Mouse (Mus musculus) c-Kit-positive CD71-positive TER-119-negative erythroid progenitor cells, embryonic 14.5 days (primary cell): ENCODE results near the gene Dct.

Experiments
- DNase-seq: peaks from one replicate; pipeline ENCODE4 v3.0.0-alpha.2; 2013; ENCODE audit warnings: low read depth

The Dct gene

DNA sequence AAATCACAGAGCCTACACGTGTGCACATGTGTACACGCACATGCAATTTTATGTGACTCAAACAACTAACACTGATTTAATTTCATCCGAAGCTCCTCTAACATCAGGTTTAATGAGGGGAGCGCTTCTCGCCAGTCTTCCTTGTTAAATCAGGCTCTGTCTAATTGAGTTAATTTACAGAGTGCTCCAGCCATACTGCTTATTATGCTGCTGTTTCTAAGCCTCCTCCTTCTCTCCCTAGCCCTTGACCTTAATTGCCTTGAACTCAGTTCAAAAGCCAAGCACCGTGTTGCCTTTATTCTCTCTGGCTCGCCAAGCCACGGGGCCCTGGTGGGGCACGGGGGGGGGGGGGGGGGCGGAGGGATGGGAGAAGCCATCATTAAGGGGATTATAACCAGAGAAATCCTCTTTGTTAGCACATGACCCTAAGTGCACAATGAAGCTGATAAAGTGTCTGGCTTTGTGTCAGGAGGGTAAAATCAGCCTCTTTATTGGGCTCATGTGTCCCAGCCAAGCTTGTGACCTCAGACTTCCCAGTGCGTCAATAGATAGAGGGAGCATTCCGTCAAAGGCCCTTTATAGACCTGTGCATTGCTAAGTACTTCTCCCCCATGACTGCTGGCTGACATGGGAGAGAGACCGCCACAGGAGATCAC, at the start of gene Dct:
Dct (minus strand) TSS at position 270 of the 656 bp plus-strand sequence.
- DNase-seq: no peak

DNA sequence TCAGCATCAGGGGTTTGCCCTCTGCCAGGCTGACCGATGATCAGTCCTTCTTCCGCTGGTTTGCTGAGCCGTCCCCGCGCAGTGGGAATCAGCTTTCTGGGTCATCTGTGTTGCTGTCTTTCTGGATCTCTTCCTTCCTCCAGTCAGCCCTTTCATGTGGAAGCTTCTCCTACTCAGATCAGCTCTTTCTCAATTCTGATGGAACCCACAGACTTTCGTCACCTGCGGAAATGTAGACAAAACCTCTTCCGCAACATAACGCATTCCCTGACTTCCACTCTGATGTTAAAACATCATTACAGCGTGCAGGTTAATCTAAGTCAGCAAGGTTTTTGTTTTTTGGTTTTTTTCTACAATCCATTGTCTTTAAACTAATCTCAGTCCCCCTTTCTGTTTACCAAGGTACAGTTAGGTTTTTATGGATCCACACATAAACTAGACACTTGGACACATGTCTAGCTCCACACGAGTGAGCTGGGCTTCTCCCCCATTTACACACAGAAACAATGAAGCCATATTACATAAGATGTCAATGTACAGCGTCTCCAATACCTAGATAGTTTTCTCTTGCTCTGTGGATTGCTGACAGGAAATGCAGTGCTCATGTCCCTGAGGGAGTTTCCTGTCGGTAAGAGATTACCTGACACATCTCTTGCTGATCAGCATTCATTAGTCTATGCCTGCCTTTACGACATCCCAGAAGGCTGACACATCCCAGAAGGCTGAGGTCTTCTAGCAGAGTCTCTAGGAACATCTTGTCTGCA, 49.4 kb upstream of the Dct start:
- no peak for DNase-seq

DNA sequence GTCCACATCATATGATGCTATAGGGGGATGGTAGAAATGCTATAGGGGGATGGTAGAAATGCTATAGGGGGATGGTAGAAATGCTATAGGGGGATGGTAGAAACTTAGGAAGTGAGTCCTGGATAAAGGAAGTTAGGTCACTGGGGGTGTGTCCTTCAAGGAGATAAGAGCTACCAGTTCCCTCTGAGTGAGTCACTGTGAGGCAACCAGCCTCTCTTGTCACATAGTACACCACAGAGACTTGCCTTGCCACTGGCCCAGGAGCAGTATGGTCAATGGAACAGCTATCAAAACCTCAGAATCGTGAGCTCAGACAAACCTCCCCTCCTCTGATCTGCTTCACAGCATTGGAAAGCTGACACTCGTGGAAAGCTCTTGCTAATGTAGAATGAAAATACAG, 46.2 kb upstream of the Dct start:
- no peak for DNase-seq

DNA sequence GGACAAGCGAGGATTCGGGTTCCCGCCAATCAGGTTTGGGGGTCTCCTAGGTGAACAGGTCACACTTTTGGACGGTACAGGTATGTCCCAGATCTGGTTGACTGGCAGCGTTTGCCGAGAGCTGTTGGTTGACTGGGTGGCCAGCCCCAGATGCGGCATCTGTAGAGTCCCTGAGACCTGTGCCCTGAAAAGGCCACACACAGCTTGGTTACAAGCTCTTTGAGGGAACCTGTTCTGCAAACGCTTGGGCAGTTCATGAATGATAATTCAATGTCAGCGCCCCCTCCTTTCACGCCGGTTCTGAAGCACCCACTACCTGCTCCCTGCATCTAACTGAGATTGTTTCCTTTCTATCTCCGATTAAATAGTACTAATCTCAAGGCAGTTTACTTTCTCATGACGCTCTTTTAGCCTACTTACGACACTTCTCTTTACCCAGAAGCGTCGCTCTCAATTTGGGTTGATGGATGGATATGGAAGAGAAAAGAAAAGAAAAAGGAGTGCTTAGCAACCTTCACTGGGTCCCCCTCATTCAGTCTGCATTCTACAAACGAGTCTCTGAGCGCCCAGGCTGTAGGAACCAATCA, 37.9 kb upstream of the Dct start:
- DNase-seq: peak; percentile 8

- DNase-seq: peak; percentile 69
These were observed 37.3 kb upstream of the Dct start for GRCm38 (mm10) chr14:118089215-118089805.

- DNase-seq: peak; percentile 53
These were observed 36.6 kb upstream of the Dct start for GRCm38 (mm10) chr14:118088437-118089207.

GRCm38 (mm10) chr14:118086271-118087035, 34.4 kb upstream of the Dct start:
- no peak for DNase-seq

DNA sequence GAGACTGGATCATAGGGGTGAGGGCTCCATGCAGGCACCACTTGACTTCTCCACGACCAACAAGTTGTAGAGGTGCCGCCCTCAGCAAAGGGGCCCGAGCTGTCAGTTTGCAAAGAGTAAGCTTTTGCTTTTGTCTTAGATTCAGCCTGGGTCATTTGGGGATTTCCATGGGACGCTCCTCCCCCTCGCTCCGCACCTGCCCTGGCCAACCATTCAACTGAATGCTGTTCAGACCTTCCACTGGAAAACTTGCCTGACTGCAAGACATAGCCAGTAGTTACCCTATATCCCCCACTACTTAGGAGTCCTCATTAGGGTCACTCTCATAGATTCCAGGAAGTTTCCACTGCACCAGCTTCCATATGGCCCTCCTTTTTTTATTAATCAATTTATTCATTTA, 31.8 kb upstream of the Dct start:
- DNase-seq: no peak

DNA sequence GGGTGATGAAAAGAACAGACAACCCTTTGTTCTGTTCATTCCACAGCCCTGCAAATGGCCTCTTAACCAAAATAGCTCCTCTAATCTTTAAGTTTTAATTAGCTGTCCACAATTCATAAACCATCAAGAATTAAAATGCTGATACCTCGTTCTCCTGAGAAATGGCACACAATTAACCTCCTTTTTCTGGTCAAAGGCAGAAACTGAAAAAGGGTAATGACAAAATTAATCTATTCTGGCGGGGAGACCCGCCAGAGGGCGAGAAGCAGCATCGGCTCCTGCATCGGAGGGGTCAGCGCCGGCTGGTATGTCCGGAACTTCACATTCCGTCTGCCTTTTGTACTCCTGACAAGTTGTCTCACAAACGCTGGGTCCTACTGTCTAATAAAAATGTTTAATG, 28.6 kb upstream of the Dct start:
- DNase-seq: no peak

DNA sequence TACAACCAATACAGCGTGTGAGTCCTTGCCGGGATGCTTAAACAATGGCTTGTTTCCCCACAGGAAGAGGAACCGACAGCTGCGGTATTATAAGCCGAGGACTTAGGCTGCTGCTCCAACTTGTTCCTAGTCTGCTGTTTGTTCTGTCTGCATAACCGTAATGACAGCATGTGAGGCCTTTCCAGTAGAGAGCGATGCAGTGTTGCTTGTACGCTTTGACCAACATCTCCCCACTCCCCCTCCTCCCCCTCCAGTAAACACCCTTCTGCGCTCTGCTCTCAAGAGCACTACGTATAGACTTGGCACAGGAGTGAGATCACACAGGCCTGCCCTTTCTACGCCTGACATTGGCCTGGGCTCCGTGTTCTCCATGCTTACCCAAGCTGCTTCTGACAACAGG, 18.1 kb upstream of the Dct start:
- no peak for DNase-seq

DNA sequence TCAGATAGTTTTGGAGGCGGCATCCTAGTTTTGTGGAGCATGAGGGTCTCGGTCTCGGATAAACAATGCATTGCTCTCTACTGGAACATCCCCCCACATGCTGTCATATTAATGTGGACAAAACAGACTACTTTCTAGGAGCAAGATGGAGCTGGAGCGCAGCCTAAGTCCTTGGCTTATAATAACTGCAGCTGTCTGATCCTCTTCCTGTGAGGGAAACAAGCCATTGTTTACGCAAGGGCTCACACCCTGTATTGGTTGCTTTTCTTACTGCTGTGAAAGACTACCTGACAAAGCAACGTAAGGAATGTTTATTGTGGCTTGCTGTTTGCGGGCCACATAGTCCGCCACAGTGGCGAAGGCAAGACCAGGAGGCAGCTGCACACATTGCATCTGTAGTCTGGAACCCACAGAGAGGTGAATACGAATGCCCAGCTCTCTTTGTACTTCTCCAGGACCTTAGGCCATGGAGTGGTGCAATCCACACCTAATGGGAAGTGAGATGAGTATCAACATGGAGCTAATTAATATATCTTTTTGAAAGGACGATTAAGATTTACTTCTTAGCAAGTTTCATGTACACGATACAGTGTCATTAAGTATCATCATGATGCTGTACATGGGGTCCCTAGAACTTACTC, 17.5 kb upstream of the Dct start:
- no peak for DNase-seq

DNA sequence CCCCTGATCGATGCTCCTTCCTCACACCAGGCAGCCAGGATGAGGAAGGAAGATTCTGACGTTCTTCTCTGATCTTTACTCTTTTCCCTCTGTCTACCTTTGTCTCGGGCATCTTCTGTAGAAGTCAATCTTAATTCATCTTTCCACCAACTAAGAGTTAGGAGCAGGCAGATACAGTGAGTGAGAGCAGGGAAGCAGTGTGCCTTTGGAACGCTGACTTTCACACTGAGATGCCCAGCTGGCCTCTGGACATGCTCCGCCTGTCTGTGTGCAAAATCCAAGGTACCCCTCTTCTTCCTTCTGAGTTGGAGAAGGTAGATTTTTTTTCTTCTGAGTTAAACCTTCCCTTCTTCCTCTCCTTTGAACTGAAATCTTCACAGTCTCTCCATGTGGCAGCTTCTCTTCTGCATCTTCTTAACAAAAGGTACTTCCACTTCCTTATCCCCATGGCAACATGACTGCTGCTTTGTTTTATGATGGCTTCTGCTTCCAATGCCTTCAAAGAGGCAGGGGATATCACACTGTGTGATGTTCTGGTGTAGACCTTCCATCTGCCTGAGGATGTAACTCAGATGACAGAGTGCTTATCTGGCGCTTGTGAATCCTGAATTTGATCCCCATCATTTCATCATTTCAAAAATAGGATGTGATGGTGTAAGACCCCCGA, 9.9 kb upstream of the Dct start:
- no peak for DNase-seq

DNA sequence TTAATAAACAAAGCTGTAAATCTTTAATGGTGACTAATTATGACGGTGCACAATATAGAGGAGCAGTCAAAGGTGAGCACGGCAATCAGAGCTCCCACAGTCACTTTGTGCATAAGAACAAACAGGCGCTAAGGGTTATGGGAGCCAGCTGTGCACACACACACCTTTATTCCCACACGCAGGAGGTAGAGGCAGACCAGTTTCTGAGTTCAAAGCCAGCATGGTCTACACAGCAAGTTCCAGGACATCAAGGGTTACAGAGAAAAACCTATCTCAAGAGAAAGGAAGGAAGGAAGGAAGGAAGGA, 6.5 kb upstream of the Dct start:
- DNase-seq: no peak

DNA sequence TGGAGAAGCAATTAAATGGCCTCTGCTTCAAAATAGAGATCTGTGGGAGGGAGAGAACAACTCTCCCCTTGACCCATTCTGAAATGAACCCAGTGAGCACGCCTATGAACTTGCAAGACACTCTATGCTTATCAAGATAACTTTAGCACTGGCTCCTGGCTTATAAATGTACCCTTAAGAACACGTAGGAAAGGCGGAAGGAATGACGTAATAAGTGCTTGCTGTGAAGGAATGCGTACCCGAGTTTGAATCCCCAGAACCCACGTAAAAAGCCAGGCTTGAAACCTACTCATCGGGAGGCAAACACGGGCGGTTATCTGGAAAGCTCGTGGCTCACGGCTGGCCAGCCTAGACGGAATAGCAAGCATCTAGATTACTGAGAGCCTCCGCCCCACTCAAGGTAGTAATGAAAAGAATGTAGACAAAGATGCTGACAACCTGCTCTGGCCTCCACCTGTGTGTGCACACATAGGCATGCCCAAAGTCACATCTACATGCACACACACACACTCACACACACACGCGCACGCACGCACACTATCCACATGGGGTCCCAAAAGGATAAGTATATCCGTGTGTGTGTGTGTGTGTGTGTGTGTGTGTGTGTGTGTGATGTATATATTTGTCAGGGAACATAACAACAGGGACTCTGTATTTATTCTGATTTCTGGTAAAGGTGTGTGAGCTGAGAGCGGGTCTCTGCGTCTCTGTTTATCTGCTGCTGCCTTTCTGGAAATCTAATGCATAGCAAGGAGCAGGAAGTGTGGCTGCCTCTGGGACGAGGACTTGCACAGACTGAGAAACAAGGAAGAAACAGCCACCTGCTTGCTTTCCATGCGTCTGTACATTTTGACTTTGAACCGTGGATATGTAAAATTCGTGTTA, 5.9 kb upstream of the Dct start:
- DNase-seq: no peak

DNA sequence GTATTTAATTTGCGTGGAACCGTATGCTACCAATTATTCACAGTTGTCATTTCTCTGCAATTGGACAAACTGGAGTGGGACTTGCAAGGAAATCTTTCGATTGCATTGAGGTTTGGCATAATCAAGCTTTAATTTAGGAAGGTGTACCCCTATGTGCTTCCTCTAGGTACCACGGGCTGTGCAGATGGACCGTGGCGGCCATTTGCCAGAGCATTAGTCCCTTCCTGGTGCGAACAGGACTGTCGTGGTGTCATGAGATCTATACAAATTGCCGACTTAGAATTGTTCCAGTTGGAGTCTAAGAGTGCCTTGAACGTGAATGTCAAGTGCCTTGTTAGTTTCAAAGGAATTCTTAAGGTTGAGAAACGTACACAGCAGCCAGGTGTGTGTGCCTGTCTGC, 726 bp upstream of the Dct start:
- DNase-seq: no peak

GRCm38 (mm10) chr14:118051396-118051795, 648 bp downstream of the Dct start:
- no peak for DNase-seq

DNA sequence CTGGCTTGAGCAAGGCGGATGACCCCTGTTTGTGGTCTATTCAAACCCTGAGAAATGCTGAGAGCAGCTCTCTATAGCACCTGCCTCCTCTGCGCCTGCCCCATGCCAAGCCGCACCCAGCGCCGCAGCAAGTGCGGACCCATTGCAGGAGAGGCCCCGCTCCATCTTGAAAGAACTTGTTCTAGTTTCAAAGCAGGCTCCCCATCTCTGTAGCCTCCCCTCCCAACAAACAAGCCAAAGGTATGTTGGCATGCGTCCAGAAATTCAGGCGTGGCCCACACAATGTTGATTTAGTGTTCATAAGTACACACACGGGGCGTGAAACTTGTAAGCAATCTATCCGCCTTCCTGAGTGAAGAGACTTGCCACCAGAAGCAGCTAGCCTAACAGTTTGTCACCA, 1.1 kb downstream of the Dct start:
- DNase-seq: no peak

GRCm38 (mm10) chr14:118050431-118050830, 1.6 kb downstream of the Dct start:
- DNase-seq: no peak

DNA sequence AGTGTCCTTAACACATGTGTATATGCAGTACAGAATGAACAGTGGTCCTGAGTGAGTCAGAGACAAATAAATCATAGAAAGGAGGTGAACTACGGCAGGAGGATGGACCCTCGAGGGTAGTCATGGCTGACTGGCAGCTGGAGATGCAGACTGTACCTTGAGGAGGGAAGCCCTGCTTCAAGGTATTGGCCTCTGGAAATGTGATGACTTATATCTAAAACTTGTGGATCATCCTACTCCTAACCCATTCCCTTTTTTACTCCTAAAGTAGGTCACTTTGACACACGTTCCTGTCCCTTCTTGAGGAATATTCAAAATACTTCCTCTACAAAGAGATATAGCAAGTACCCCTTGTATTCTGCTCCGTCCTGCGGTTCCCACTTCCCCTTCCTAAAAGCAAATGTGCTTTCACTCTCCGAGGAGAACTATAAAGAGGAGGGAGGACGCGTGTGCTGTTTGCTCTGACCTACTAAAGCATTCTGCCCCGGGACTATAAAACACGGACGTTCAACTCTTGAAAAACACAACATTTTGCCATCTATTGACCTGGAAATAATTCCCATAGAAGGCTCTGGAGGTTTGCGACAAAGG, 2.3 kb downstream of the Dct start:
- DNase-seq: no peak
